Mouse (Mus musculus): ENCODE measurements around the gene Coq10b. TPM values are rescaled to one million over a fixed set of nuclear protein-coding genes. Genes with fewer than 3 reads are reported as not detected.
"Not testable (repeated sequence)": the region's sequence is repeated elsewhere in the genome, so short reads cannot be mapped to it uniquely, and the experiment has no call there.

Gene Coq10b
- total and polyA plus RNA-seq, 2 experiments from 2014 or later = 11.5 to 32.2 TPM

- Histone ChIP-seq H3K27ac (ENCODE audit: low read depth) (no peak overlapping the region), H3K9ac (replicated peaks; ENCODE audit: low read depth, low read length) (no peak overlapping the region), H3K36me3 (replicated peaks; ENCODE audit: control insufficient read depth, insufficient read depth, low read length) (peaks cover 45% of the 10 kb centered on the region), H3K9me3 (replicated peaks; ENCODE audit: control insufficient read depth, low read length) (no peaks in the 10 kb centered on the region), H3K27me3 (ENCODE audit: control insufficient read depth, insufficient read depth, low read length) (no peaks in the 10 kb centered on the region), H3K4me2 (ENCODE audit: low read depth, low read length) (no peak overlapping the region), H3K4me1 (ENCODE audit: control insufficient read depth, insufficient read depth) (no peaks in the 10 kb centered on the region), H3K4me3 (ENCODE audit: low read depth, low read length) (no peak overlapping the region)
- DNase-seq (ENCODE audit: low spot score) (no peak), ATAC-seq (ENCODE audit: insufficient read depth, low read depth) (no peak)
- 85% methylated on average over 5 of the region's 5 CpGs for WGBS
- no peak for TF ChIP-seq CTCF (IDR thresholded peaks at IDR 0.05; ENCODE audit: low read depth)
- no peak for TF ChIP-seq EP300 (IDR thresholded peaks at IDR 0.05; ENCODE audit: low read depth)
These were observed 8.5 kb downstream of the Coq10b start for GRCm38 (mm10) chr1:55061099-55061498.

GRCm38 (mm10) chr1:55061772-55062171 lies 9.2 kb downstream of the Coq10b start:
- no peak overlapping the region for H3K27ac ChIP-seq (ENCODE audit: low read depth)
- H3K27me3 ChIP-seq (ENCODE audit: control insufficient read depth, insufficient read depth, low read length) = no peaks in the 10 kb centered on the region
- H3K4me2 ChIP-seq (ENCODE audit: low read depth, low read length) = no peak overlapping the region
- TF ChIP-seq CTCF (IDR thresholded peaks at IDR 0.05; ENCODE audit: low read depth) = no peak
- no peak for TF ChIP-seq EP300 (IDR thresholded peaks at IDR 0.05; ENCODE audit: low read depth)
- 90% methylated on average over 4 of the region's 4 CpGs for WGBS
- peaks cover 49% of the 10 kb centered on the region for H3K36me3 ChIP-seq (replicated peaks; ENCODE audit: control insufficient read depth, insufficient read depth, low read length)
- DNase-seq (ENCODE audit: low spot score) = no peak
- no peak for ATAC-seq (ENCODE audit: insufficient read depth, low read depth)
- H3K9me3 ChIP-seq (replicated peaks; ENCODE audit: control insufficient read depth, low read length) = no peaks in the 10 kb centered on the region
- H3K9ac ChIP-seq (replicated peaks; ENCODE audit: low read depth, low read length) = no peak overlapping the region
- no peaks in the 10 kb centered on the region for H3K4me1 ChIP-seq (ENCODE audit: control insufficient read depth, insufficient read depth)
- no peak overlapping the region for H3K4me3 ChIP-seq (ENCODE audit: low read depth, low read length)

DNA sequence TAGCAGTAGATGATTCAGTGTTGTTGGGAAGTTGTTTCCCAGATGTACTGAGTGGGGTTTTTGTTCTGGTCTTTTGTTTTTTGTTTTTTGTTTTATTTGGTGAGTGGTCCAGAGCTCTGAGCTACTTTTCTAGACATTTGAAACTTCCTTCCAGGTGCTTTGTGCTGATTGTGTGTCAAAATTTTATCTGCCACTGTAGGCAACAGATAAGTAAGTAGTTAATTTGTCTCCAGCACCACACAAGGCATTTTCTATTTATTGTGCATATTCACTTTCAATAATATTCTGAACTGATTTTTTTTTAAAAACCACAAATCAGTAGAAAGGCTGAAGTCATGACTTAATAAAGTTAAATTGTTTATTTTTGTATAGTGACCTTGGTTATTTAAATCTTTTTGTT lies 19.8 kb downstream of the Coq10b start:
- not testable (repeated sequence) for H3K4me1 ChIP-seq (ENCODE audit: control insufficient read depth, insufficient read depth); H3K9me3 ChIP-seq (replicated peaks; ENCODE audit: control insufficient read depth, low read length); H3K4me2 ChIP-seq (ENCODE audit: low read depth, low read length); H3K9ac ChIP-seq (replicated peaks; ENCODE audit: low read depth, low read length); DNase-seq (ENCODE audit: low spot score); H3K27ac ChIP-seq (ENCODE audit: low read depth); H3K27me3 ChIP-seq (ENCODE audit: control insufficient read depth, insufficient read depth, low read length); H3K4me3 ChIP-seq (ENCODE audit: low read depth, low read length); ATAC-seq (ENCODE audit: insufficient read depth, low read depth)
- peaks cover 51% of the 10 kb centered on the region for H3K36me3 ChIP-seq (replicated peaks; ENCODE audit: control insufficient read depth, insufficient read depth, low read length)

DNA sequence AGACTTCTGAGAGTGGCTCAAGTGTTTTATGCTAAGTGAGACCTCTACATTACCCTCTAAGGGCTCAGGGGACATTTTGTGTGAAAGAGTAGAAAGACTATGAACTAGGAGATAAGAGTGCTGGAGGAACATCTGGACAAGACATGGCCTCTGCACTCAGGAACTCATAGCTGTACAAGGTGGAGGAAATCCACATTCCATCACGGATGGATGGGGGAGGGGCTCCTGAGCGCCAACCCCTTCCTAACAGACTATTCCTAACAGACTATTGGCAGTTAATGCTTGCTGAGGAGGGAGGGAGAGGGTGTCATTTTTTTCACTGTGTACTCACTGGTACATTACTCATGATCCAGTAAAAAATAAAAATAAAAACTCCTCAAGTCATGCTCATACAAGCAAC lies 22.2 kb downstream of the Coq10b start:
- no peaks in the 10 kb centered on the region; the same call in 1 of the 2 replicates for H3K4me1 ChIP-seq (ENCODE audit: control insufficient read depth, insufficient read depth)
- WGBS = 39% methylated on average over 2 of the region's 2 CpGs
- no peak overlapping the region for H3K9ac ChIP-seq (replicated peaks; ENCODE audit: low read depth, low read length)
- H3K27me3 ChIP-seq (ENCODE audit: control insufficient read depth, insufficient read depth, low read length) = no peaks in the 10 kb centered on the region
- 0 out of 2 replicates have a peak, but pooled peaks have one; percentile 26 for ATAC-seq (ENCODE audit: insufficient read depth, low read depth)
- H3K4me2 ChIP-seq (ENCODE audit: low read depth, low read length) = no peak overlapping the region
- DNase-seq (ENCODE audit: low spot score) = no peak
- peaks cover 55% of the 10 kb centered on the region for H3K36me3 ChIP-seq (replicated peaks; ENCODE audit: control insufficient read depth, insufficient read depth, low read length)
- H3K9me3 ChIP-seq (replicated peaks; ENCODE audit: control insufficient read depth, low read length) = no peaks in the 10 kb centered on the region
- no peak for TF ChIP-seq CTCF (IDR thresholded peaks at IDR 0.05; ENCODE audit: low read depth)
- no peak for TF ChIP-seq EP300 (IDR thresholded peaks at IDR 0.05; ENCODE audit: low read depth)
- peak overlapping the region; percentile 16; the same call in 1 of the 2 replicates for H3K27ac ChIP-seq (ENCODE audit: low read depth)
- no peak overlapping the region for H3K4me3 ChIP-seq (ENCODE audit: low read depth, low read length)

DNA sequence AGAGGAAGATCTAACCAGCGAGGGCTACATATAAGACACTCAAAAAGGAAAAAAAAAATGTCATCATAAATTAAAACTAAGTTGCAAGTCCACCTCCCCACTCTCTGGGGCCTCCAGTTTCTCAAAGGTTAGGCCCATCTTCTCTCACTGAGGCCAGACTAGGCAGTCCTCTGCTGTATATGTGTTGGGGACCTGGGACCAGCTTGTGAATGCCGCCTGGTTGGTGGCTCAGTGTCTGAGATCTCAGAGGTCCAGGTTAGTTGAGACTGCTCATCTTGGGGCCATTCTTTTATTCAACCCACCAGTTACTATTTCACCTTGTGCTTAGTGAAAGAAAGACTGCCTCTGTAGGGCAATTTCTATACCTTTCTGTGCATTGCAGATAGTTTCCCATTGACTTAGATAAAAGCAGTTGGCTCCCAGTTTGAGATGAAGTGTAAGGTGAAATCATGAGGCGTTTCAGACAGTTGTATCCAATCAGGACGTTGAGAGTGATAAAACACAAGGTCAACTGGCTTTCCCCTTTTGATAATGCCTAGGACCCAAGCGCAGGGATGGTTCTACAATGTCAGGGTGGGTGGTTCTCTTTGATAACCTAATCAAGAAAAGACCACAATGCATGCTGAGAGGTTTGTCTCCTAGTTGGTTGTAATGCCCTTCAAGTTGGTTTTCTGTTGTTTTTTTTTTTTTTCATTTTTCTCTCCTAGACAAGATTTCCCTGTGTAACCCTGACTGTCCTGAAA lies 23.3 kb downstream of the Coq10b start:
- Histone ChIP-seq H3K9ac (replicated peaks; ENCODE audit: low read depth, low read length) (no peak overlapping the region), H3K36me3 (replicated peaks; ENCODE audit: control insufficient read depth, insufficient read depth, low read length) (peaks cover 59% of the 10 kb centered on the region), H3K27ac (ENCODE audit: low read depth) (peak overlapping the region; percentile 16; the same call in 1 of the 2 replicates), H3K4me3 (ENCODE audit: low read depth, low read length) (no peak overlapping the region), H3K27me3 (ENCODE audit: control insufficient read depth, insufficient read depth, low read length) (no peaks in the 10 kb centered on the region), H3K4me2 (ENCODE audit: low read depth, low read length) (no peak overlapping the region), H3K4me1 (ENCODE audit: control insufficient read depth, insufficient read depth) (no peaks in the 10 kb centered on the region; the same call in 1 of the 2 replicates), H3K9me3 (replicated peaks; ENCODE audit: control insufficient read depth, low read length) (no peaks in the 10 kb centered on the region)
- TF ChIP-seq CTCF (IDR thresholded peaks at IDR 0.05; ENCODE audit: low read depth) (no peak), EP300 (IDR thresholded peaks at IDR 0.05; ENCODE audit: low read depth) (no peak)
- ATAC-seq (ENCODE audit: insufficient read depth, low read depth) = no peak
- DNase-seq (ENCODE audit: low spot score) = no peak
- 40% methylated on average over 5 of the region's 5 CpGs for WGBS

- peaks cover 60% of the 10 kb centered on the region for H3K36me3 ChIP-seq (replicated peaks; ENCODE audit: control insufficient read depth, insufficient read depth, low read length)
- TF ChIP-seq EP300 (IDR thresholded peaks at IDR 0.05; ENCODE audit: low read depth) (no peak), CTCF (IDR thresholded peaks at IDR 0.05; ENCODE audit: low read depth) (no peak)
- no peaks in the 10 kb centered on the region for H3K9me3 ChIP-seq (replicated peaks; ENCODE audit: control insufficient read depth, low read length)
- DNase-seq (ENCODE audit: low spot score) (no peak), ATAC-seq (ENCODE audit: insufficient read depth, low read depth) (no peak)
- no peak overlapping the region for H3K9ac ChIP-seq (replicated peaks; ENCODE audit: low read depth, low read length)
- no peaks in the 10 kb centered on the region; the same call in 1 of the 2 replicates for H3K4me1 ChIP-seq (ENCODE audit: control insufficient read depth, insufficient read depth)
- no peaks in the 10 kb centered on the region for H3K27me3 ChIP-seq (ENCODE audit: control insufficient read depth, insufficient read depth, low read length)
- no peak overlapping the region for H3K4me2 ChIP-seq (ENCODE audit: low read depth, low read length)
- no peak overlapping the region for H3K4me3 ChIP-seq (ENCODE audit: low read depth, low read length)
- H3K27ac ChIP-seq (ENCODE audit: low read depth) = no peak overlapping the region
These were observed 23.8 kb downstream of the Coq10b start for GRCm38 (mm10) chr1:55076395-55076743.

Data from heart, postnatal 0 days (tissue).